Mouse (Mus musculus): Measurements from ENCODE around the gene Znhit2. TPM values are rescaled to one million over a fixed set of nuclear protein-coding genes. Genes with fewer than 3 reads are reported as not detected.
"Not testable (repeated sequence)": the region's sequence is repeated elsewhere in the genome, so short reads cannot be mapped to it uniquely, and the experiment has no call there.

The Znhit2 gene
- total RNA-seq (2017), result 10.3 and 11.6 TPM in 2 replicates

GRCm38 (mm10) chr19:6061021-6061533 is at the start of gene Znhit2:
Gene Znhit2 (plus strand): TSS chr19:6061192.
- ATAC-seq (replicated peaks; ENCODE audit: low read depth, poor library complexity, severe bottlenecking), result peak; percentile 74

GRCm38 (mm10) chr19:6013691-6014090 is 47.3 kb upstream of the Znhit2 start:
- ATAC-seq (replicated peaks; ENCODE audit: low read depth, poor library complexity, severe bottlenecking), result no peak

- peak; percentile 64 for ATAC-seq (replicated peaks; ENCODE audit: low read depth, poor library complexity, severe bottlenecking)
Observed at GRCm38 (mm10) chr19:6014991-6015510, 45.9 kb upstream of the Znhit2 start.

GRCm38 (mm10) chr19:6015511-6016315 is 45.3 kb upstream of the Znhit2 start, which contains the start of gene Capn1:
Gene Capn1 (minus strand): TSS chr19:6015897.
- ATAC-seq (replicated peaks; ENCODE audit: low read depth, poor library complexity, severe bottlenecking), result peak; percentile 62

GRCm38 (mm10) chr19:6016532-6016931 is 44.5 kb upstream of the Znhit2 start:
- ATAC-seq (replicated peaks; ENCODE audit: low read depth, poor library complexity, severe bottlenecking), result no peak

GRCm38 (mm10) chr19:6018142-6019089 is 42.6 kb upstream of the Znhit2 start:
- ATAC-seq (replicated peaks; ENCODE audit: low read depth, poor library complexity, severe bottlenecking), result peak; percentile 53

GRCm38 (mm10) chr19:6020276-6020675 is 40.7 kb upstream of the Znhit2 start:
- no peak for ATAC-seq (replicated peaks; ENCODE audit: low read depth, poor library complexity, severe bottlenecking)

GRCm38 (mm10) chr19:6023059-6023458 is 37.9 kb upstream of the Znhit2 start:
- no peak for ATAC-seq (replicated peaks; ENCODE audit: low read depth, poor library complexity, severe bottlenecking)

- ATAC-seq (replicated peaks; ENCODE audit: low read depth, poor library complexity, severe bottlenecking), result no peak
Observed at GRCm38 (mm10) chr19:6023930-6024329, 37.1 kb upstream of the Znhit2 start.

- ATAC-seq (replicated peaks; ENCODE audit: low read depth, poor library complexity, severe bottlenecking), result no peak
Observed at GRCm38 (mm10) chr19:6028991-6029390, 32.0 kb upstream of the Znhit2 start.

GRCm38 (mm10) chr19:6029426-6029825 is 31.6 kb upstream of the Znhit2 start:
- ATAC-seq (replicated peaks; ENCODE audit: low read depth, poor library complexity, severe bottlenecking), result no peak

- no peak for ATAC-seq (replicated peaks; ENCODE audit: low read depth, poor library complexity, severe bottlenecking)
Observed at GRCm38 (mm10) chr19:6030520-6031280, 30.3 kb upstream of the Znhit2 start.

GRCm38 (mm10) chr19:6035966-6036585 is 24.9 kb upstream of the Znhit2 start:
- ATAC-seq (replicated peaks; ENCODE audit: low read depth, poor library complexity, severe bottlenecking), result no peak

- no peak for ATAC-seq (replicated peaks; ENCODE audit: low read depth, poor library complexity, severe bottlenecking)
Observed at GRCm38 (mm10) chr19:6037695-6038094, 23.3 kb upstream of the Znhit2 start.

GRCm38 (mm10) chr19:6038326-6038725 is 22.7 kb upstream of the Znhit2 start:
- ATAC-seq (replicated peaks; ENCODE audit: low read depth, poor library complexity, severe bottlenecking), result no peak

- ATAC-seq (replicated peaks; ENCODE audit: low read depth, poor library complexity, severe bottlenecking), result no peak
Observed at GRCm38 (mm10) chr19:6040002-6040401, 21.0 kb upstream of the Znhit2 start.

- ATAC-seq (replicated peaks; ENCODE audit: low read depth, poor library complexity, severe bottlenecking), result no peak
Observed at GRCm38 (mm10) chr19:6042293-6042692, 18.7 kb upstream of the Znhit2 start.

GRCm38 (mm10) chr19:6044102-6044501 is 16.9 kb upstream of the Znhit2 start:
- not testable (repeated sequence) for ATAC-seq (replicated peaks; ENCODE audit: low read depth, poor library complexity, severe bottlenecking)
